Mouse (Mus musculus) CH12.LX (cell line): ENCODE data around the gene Slc44a1. TPM values are rescaled to one million over a fixed set of nuclear protein-coding genes. Genes with fewer than 3 reads are reported as not detected.

Experiments
- DNase-seq: peaks from one replicate; pipeline ENCODE4 v3.0.0-alpha.2; 2013; ENCODE audit errors: extremely low read depth
- H3K27ac ChIP-seq: 2 replicates; pipeline ENCODE4 v1.5.1; 2012; ENCODE audit warnings: low read depth, mild to moderate bottlenecking, control low read depth, moderate library complexity; ENCODE audit not compliant: insufficient read depth
- H3K27me3 ChIP-seq: replicated peaks from 2 replicates; pipeline ENCODE3; 2012; ENCODE audit warnings: inconsistent platforms
- H3K36me3 ChIP-seq, 2 experiments: replicated peaks in 1 of 2; 2 replicates each; pipeline versions ENCODE3 to v1.6.1; 2012; ENCODE audit warnings: inconsistent platforms in 1 of 2, low read length in 1 of 2, mild to moderate bottlenecking in 1 of 2, mixed read lengths in 1 of 2, moderate library complexity in 1 of 2; ENCODE audit not compliant: control insufficient read depth in 1 of 2, insufficient read depth in 1 of 2
- H3K4me1 ChIP-seq, 2 experiments: 2 replicates each; pipeline ENCODE4 v1.6.1; 2012; ENCODE audit warnings: inconsistent platforms in 1 of 2, moderate library complexity in 1 of 2; ENCODE audit not compliant: insufficient read depth in 2 of 2, control insufficient read depth in 1 of 2
- H3K4me2 ChIP-seq: 2 replicates; pipeline ENCODE4 v1.6.1; 2012; ENCODE audit warnings: low read depth, mild to moderate bottlenecking, control low read depth; ENCODE audit not compliant: poor library complexity, insufficient read depth, severe bottlenecking
- H3K4me3 ChIP-seq, 3 experiments: fragments of 150-350 bp in 1 of 3; sonication (generic) in 1 of 3; replicated peaks in 1 of 3; 2 replicates each; pipeline versions ENCODE3 to v1.5.1; 2011 to 2012; ENCODE audit warnings: low read depth in 2 of 3, low read length in 2 of 3, mild to moderate bottlenecking in 2 of 3, moderate library complexity in 2 of 3, control low read depth in 1 of 3, improper control_type of control experiment in 1 of 3, inconsistent platforms in 1 of 3, mixed read lengths in 1 of 3; ENCODE audit not compliant: poor library complexity in 1 of 3
- H3K79me2 ChIP-seq: replicated peaks from 2 replicates; pipeline ENCODE4 v1.6.1; 2012; ENCODE audit warnings: mild to moderate bottlenecking, moderate library complexity; ENCODE audit not compliant: control insufficient read depth, poor library complexity, insufficient read depth, severe bottlenecking; ENCODE audit errors: extremely low read depth
- H3K9ac ChIP-seq: 2 replicates; pipeline ENCODE4 v1.6.1; 2012; ENCODE audit warnings: low read depth, mild to moderate bottlenecking, control low read depth, moderate library complexity; ENCODE audit not compliant: insufficient read depth
- H3K9me3 ChIP-seq: replicated peaks from 2 replicates; pipeline ENCODE3; 2012; ENCODE audit warnings: low read length, inconsistent platforms, mixed read lengths
- BHLHE40 ChIP-seq: IDR thresholded peaks from 2 replicates; pipeline ENCODE4 v1.6.1; 2011; ENCODE audit warnings: mild to moderate bottlenecking, low read depth, low read length, improper control_type of control experiment
- CHD2 ChIP-seq: IDR thresholded peaks from 2 replicates; pipeline ENCODE4 v1.6.1; 2011; ENCODE audit warnings: low read length, improper control_type of control experiment
- CTCF ChIP-seq, 2 experiments: IDR thresholded peaks in 1 of 2; conservative IDR thresholded peaks in 1 of 2; 2 replicates each; pipeline ENCODE4 v1.5.1; 2011 to 2012; ENCODE audit warnings: low read depth in 2 of 2, low read length in 2 of 2, improper control_type of control experiment in 1 of 2, inconsistent platforms in 1 of 2, mild to moderate bottlenecking in 1 of 2, moderate library complexity in 1 of 2
- E2F4 ChIP-seq: IDR thresholded peaks from 2 replicates; pipeline ENCODE4 v1.6.1; 2011; ENCODE audit warnings: low read depth, low read length, improper control_type of control experiment; ENCODE audit not compliant: insufficient replicate concordance
- ELF1 ChIP-seq: IDR thresholded peaks from 2 replicates; pipeline ENCODE4 v1.6.1; 2014; ENCODE audit warnings: low read depth, mild to moderate bottlenecking, inconsistent platforms, low read length, improper control_type of control experiment
- EP300 ChIP-seq: IDR thresholded peaks from 2 replicates; pipeline ENCODE4 v1.6.1; 2011; ENCODE audit warnings: low read length, improper control_type of control experiment
- ETS1 ChIP-seq: conservative IDR thresholded peaks from 2 replicates; pipeline ENCODE4 v1.6.1; 2012; ENCODE audit warnings: low read depth, mild to moderate bottlenecking, inconsistent platforms, low read length, improper control_type of control experiment, moderate library complexity
- HCFC1 ChIP-seq: IDR thresholded peaks from 2 replicates; pipeline ENCODE4 v1.6.1; 2012; ENCODE audit warnings: low read depth, mild to moderate bottlenecking, inconsistent platforms, low read length, improper control_type of control experiment
- IRF4 ChIP-seq: IDR thresholded peaks from 2 replicates; pipeline ENCODE4 v1.6.1; 2014; ENCODE audit warnings: low read depth, mild to moderate bottlenecking, inconsistent platforms, low read length, improper control_type of control experiment
- JUN ChIP-seq: IDR thresholded peaks from 2 replicates; pipeline ENCODE4 v1.6.1; 2011; ENCODE audit warnings: low read depth, mild to moderate bottlenecking, low read length, improper control_type of control experiment, moderate library complexity; ENCODE audit not compliant: insufficient read depth
- JUND ChIP-seq: conservative IDR thresholded peaks from 2 replicates; pipeline ENCODE4 v1.6.1; 2011; ENCODE audit warnings: low read depth, low read length, improper control_type of control experiment
- MAFK ChIP-seq: IDR thresholded peaks from 2 replicates; pipeline ENCODE4 v1.6.1; 2011; ENCODE audit warnings: low read length, improper control_type of control experiment; ENCODE audit not compliant: insufficient replicate concordance
- MAX ChIP-seq: IDR thresholded peaks from 2 replicates; pipeline ENCODE4 v1.6.1; 2011; ENCODE audit warnings: low read length, improper control_type of control experiment
- MAZ ChIP-seq: IDR thresholded peaks from 2 replicates; pipeline ENCODE4 v1.6.1; 2012; ENCODE audit warnings: low read depth, mild to moderate bottlenecking, inconsistent platforms, low read length, improper control_type of control experiment, moderate library complexity
- MEF2A ChIP-seq: IDR thresholded peaks from 2 replicates; pipeline ENCODE4 v1.6.1; 2014; ENCODE audit warnings: low read depth, mild to moderate bottlenecking, inconsistent platforms, low read length, improper control_type of control experiment, borderline replicate concordance
- NELFE ChIP-seq: IDR thresholded peaks from 2 replicates; pipeline ENCODE4 v1.6.1; 2011; ENCODE audit warnings: low read depth, low read length, improper control_type of control experiment
- NRF1 ChIP-seq: IDR thresholded peaks from 2 replicates; pipeline ENCODE4 v1.6.1; 2014; ENCODE audit warnings: low read depth, mild to moderate bottlenecking, inconsistent platforms, low read length, improper control_type of control experiment, moderate library complexity
- PAX5 ChIP-seq: IDR thresholded peaks from 2 replicates; pipeline ENCODE4 v1.6.1; 2012; ENCODE audit warnings: low read length, inconsistent platforms, mixed read lengths
- POLR2A ChIP-seq: IDR thresholded peaks from 2 replicates; pipeline ENCODE4 v1.6.1; 2011; ENCODE audit warnings: low read depth, mild to moderate bottlenecking, improper control_type of control experiment, low read length
- POLR2AphosphoS2 ChIP-seq: IDR thresholded peaks from 2 replicates; pipeline ENCODE4 v1.6.1; 2011; ENCODE audit warnings: low read depth, low read length, improper control_type of control experiment
- RCOR1 ChIP-seq: conservative IDR thresholded peaks from 2 replicates; pipeline ENCODE4 v1.6.1; 2012; ENCODE audit warnings: low read depth, mild to moderate bottlenecking, inconsistent platforms, low read length, improper control_type of control experiment
- SIN3A ChIP-seq: IDR thresholded peaks from 2 replicates; pipeline ENCODE4 v1.6.1; 2012; ENCODE audit warnings: low read length, improper control_type of control experiment, inconsistent platforms
- SMC3 ChIP-seq: IDR thresholded peaks from 2 replicates; pipeline ENCODE4 v1.6.1; 2011; ENCODE audit warnings: low read depth, low read length, improper control_type of control experiment
- TBP ChIP-seq: conservative IDR thresholded peaks from 2 replicates; pipeline ENCODE4 v1.6.1; 2011; ENCODE audit warnings: low read depth, low read length, improper control_type of control experiment
- TCF12 ChIP-seq: IDR thresholded peaks from 2 replicates; pipeline ENCODE4 v1.6.1; 2014; ENCODE audit warnings: low read depth, mild to moderate bottlenecking, inconsistent platforms, low read length, improper control_type of control experiment
- UBTF ChIP-seq: IDR thresholded peaks from 2 replicates; pipeline ENCODE4 v1.6.1; 2012; ENCODE audit warnings: low read depth, mild to moderate bottlenecking, inconsistent platforms, low read length, improper control_type of control experiment, moderate library complexity
- ZNF384 ChIP-seq: IDR thresholded peaks from 2 replicates; pipeline ENCODE4 v1.6.1; 2012; ENCODE audit warnings: low read depth, low read length, improper control_type of control experiment, inconsistent platforms
- dilution Hi-C: fragments of 300-500 bp; cut with MboI; formaldehyde crosslinking; loops from 2 replicates; pipeline ENCODE4 v1.14.3; 2020; ENCODE audit warnings: low sequenced_read_pairs; ENCODE audit not compliant: extremely low pct_unique_long_range_greater_than_20kb, extremely low pct_ligation_motif_present
- in situ Hi-C: fragments of 300-500 bp; cut with MboI; formaldehyde crosslinking; loops from 3 replicates; pipeline ENCODE4 v1.14.3; 2019; ENCODE audit warnings: low sequenced_read_pairs, low pct_ligation_motif_present, low pct_unique_long_range_greater_than_20kb, mixed read lengths
- polyA plus RNA-seq: library from polyadenylated mRNA; unstranded; fragments of >175 nt; gene quantifications from 2 replicates; pipeline ENCODE4 v1.2.1, GENCODE M21; 2012; ENCODE audit warnings: low read depth; ENCODE audit not compliant: insufficient read length
- total RNA-seq, 2 experiments: library from RNA; depleted of rRNA; stranded (reverse); fragments of 300-350 nt in 1 of 2; fragments of >200 nt in 1 of 2; gene quantifications; 2 replicates each; pipeline ENCODE4 v1.2.3; 2012 to 2014

Slc44a1 gene
- total and polyA plus RNA-seq, 3 experiments: 5.4 to 9.3 (median 6.6) TPM

GRCm38 (mm10) chr4:53590163-53590562 is 149.9 kb downstream of the Slc44a1 start:
- no peak for DNase-seq
- in situ Hi-C loops (loop anchor here (10.0 to 25.0 kb wide), 3 partner anchors 205 to 478 kb away; partner anchors contain the start of gene Tmem38b), dilution Hi-C loops (no loop called here)

GRCm38 (mm10) chr4:53590691-53591447 is 150.7 kb downstream of the Slc44a1 start:
- Histone ChIP-seq H3K79me2 (no peaks in the 10 kb centered on the region), H3K27me3 (peaks cover 4% of the 10 kb centered on the region), H3K4me2 (peak overlapping the region; percentile 11; the same call in 1 of the 2 replicates), H3K4me3 (no peak overlapping the region), H3K9me3 (peaks cover 4% of the 10 kb centered on the region), H3K27ac (no peak overlapping the region), H3K9ac (no peak overlapping the region), H3K36me3 (no peaks in the 10 kb centered on the region), H3K4me1 (peaks cover 0 to 26% of the 10 kb centered on the region in 2 experiments; a peak in 2 of 4 replicates)
- dilution Hi-C loops: no loop called here
- in situ Hi-C loops: loop anchor here (10.0 to 25.0 kb wide), 3 partner anchors 206 to 479 kb away; partner anchors contain the start of gene Tmem38b
- peak; percentile 89 for DNase-seq
- TF ChIP-seq SIN3A: peak; percentile 63; the same call in 1 of the 2 replicates
- no peak; the same call in 1 of the 2 replicates for TF ChIP-seq CHD2
- peak; percentile 13; the same call in 1 of the 2 replicates for TF ChIP-seq HCFC1
- TF ChIP-seq JUND: peak; percentile 58; the same call in 1 of the 2 replicates
- TF ChIP-seq POLR2A: no peak
- TF ChIP-seq EP300: peak; percentile 86
- peak; percentile 86 for TF ChIP-seq BHLHE40
- TF ChIP-seq MAX: peak; percentile 41; the same call in 1 of the 2 replicates
- peak; percentile 68; the same call in 1 of the 2 replicates for TF ChIP-seq MEF2A
- TF ChIP-seq TBP: no peak
- peak; percentile 88 for TF ChIP-seq ETS1
- TF ChIP-seq IRF4: peak; percentile 79
- TF ChIP-seq TCF12: peak; percentile 50
- TF ChIP-seq MAFK: peak; percentile 84
- peak; percentile 19; the same call in 1 of the 2 replicates for TF ChIP-seq ELF1
- no peak for TF ChIP-seq CTCF (conservative IDR thresholded peaks at IDR 0.05 in 1 of 2, IDR thresholded peaks at IDR 0.05 in 1 of 2; ENCODE audit: low read depth in 2 of 2, low read length in 2 of 2)
- TF ChIP-seq RCOR1: 0 out of 2 replicates have a peak, but pooled peaks have one; percentile 53
- no peak for TF ChIP-seq POLR2AphosphoS2

More at GRCm38 (mm10) chr4:53590163-53590562, 149.9 kb downstream of the Slc44a1 start:
- Histone ChIP-seq H3K4me2 (no peak overlapping the region), H3K79me2 (no peaks in the 10 kb centered on the region), H3K27me3 (peaks cover 4% of the 10 kb centered on the region), H3K4me1 (peaks cover 0 to 26% of the 10 kb centered on the region in 2 experiments; a peak in 2 of 4 replicates), H3K36me3 (no peaks in the 10 kb centered on the region), H3K9ac (no peak overlapping the region), H3K27ac (no peak overlapping the region), H3K4me3 (no peak overlapping the region), H3K9me3 (peaks cover 4% of the 10 kb centered on the region)
- TF ChIP-seq BHLHE40 (no peak), POLR2AphosphoS2 (no peak), PAX5 (no peak), ZNF384 (no peak), MAZ (no peak), NELFE (no peak), NRF1 (no peak), UBTF (no peak), ELF1 (no peak), HCFC1 (no peak), MAFK (no peak), E2F4 (no peak), MAX (no peak), RCOR1 (no peak), SIN3A (no peak), SMC3 (no peak), JUN (no peak)
